Mouse (Mus musculus): Measurements from ENCODE around the gene Nup205. TPM values are rescaled to one million over a fixed set of nuclear protein-coding genes. Genes with fewer than 3 reads are reported as not detected.

Nup205 gene
- polyA plus RNA-seq, 1 experiment from 2014 or later: 48.8 TPM

DNA sequence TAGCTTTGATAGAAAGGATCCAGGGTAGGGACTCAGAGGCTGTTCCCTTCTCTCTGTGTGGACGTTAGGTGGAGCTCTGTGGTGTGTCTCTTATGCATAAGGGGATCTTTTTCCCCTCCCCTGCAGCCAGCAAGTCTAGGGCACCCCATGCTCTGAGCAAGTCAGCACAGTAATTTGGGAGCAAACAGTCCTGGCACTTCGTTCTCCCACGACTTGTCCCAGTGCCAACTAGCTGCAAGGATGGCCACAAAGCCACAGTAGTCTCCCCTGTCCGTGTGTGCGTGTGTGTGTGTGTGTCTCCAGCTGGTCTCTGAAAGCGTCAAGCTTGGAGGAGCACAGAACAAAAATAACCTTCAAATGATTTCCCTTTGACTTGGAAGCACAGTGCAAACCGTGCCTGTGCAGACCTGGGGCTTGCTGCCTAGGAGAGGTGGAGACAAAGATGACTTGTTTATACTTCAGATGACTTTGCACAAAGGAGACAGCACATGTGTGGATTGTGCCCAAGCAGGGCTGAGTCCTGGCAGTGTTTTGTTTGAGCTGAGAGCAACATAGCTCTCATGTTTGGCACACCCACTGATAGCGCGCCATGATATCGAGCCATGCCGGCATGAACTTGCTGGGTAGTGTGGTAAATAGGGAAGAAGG, 111.0 kb downstream of the Nup205 start:
- 58% methylated on average over 11 of the region's 11 CpGs for WGBS
- Histone ChIP-seq H3K36me3 (ENCODE audit: control insufficient read depth, insufficient read depth, low read length) (no peaks in the 10 kb centered on the region), H3K9me3 (ENCODE audit: control insufficient read depth, low read length) (no peaks in the 10 kb centered on the region), H3K27ac (ENCODE audit: low read depth) (no peak overlapping the region), H3K4me1 (replicated peaks; ENCODE audit: control insufficient read depth, insufficient read depth, low read length) (peaks cover 8% of the 10 kb centered on the region; the same call in 1 of the 2 replicates), H3K4me3 (ENCODE audit: low read depth, low read length) (no peak overlapping the region), H3K4me2 (ENCODE audit: low read length) (no peak overlapping the region), H3K27me3 (replicated peaks; ENCODE audit: control insufficient read depth, insufficient read depth, low read length) (no peaks in the 10 kb centered on the region), H3K9ac (ENCODE audit: low read length) (no peak overlapping the region)
- DNase-seq (ENCODE audit: low spot score) (no peak), ATAC-seq (replicated peaks; ENCODE audit: low FRiP score, low TSS enrichment, low read depth) (no peak)

GRCm38 (mm10) chr6:35288920-35289319, 111.7 kb downstream of the Nup205 start:
- peaks cover 8% of the 10 kb centered on the region; the same call in 1 of the 2 replicates for H3K4me1 ChIP-seq (replicated peaks; ENCODE audit: control insufficient read depth, insufficient read depth, low read length)
- 73% methylated on average over 7 of the region's 7 CpGs for whole genome bisulfite sequencing

DNA sequence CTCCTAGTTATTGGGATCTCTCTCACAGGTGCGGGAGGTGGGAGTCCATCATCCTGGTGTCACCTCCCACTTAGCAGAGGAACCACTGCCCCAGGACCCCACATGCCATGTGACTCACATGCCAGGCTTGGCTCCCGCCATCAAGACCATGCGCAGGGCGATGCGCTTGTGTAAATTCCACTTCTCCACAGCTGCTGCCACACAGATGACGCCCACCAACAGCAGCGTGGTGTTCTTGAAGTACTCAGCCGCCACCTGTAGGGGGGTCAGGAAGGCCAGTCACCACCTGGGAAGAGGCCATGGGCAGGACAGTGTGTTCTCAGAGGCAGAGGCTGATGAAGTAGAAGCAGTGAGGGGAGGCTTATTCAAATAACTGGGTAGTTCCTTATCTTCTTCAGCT, 112.5 kb downstream of the Nup205 start:
- Histone ChIP-seq H3K27ac (ENCODE audit: low read depth) (no peak overlapping the region), H3K4me1 (replicated peaks; ENCODE audit: control insufficient read depth, insufficient read depth, low read length) (peaks cover 8% of the 10 kb centered on the region; the same call in 1 of the 2 replicates), H3K27me3 (replicated peaks; ENCODE audit: control insufficient read depth, insufficient read depth, low read length) (no peaks in the 10 kb centered on the region), H3K4me2 (ENCODE audit: low read length) (no peak overlapping the region), H3K9ac (ENCODE audit: low read length) (no peak overlapping the region), H3K4me3 (ENCODE audit: low read depth, low read length) (no peak overlapping the region), H3K36me3 (ENCODE audit: control insufficient read depth, insufficient read depth, low read length) (no peaks in the 10 kb centered on the region), H3K9me3 (ENCODE audit: control insufficient read depth, low read length) (no peaks in the 10 kb centered on the region)
- DNase-seq (ENCODE audit: low spot score): no peak
- no peak for ATAC-seq (replicated peaks; ENCODE audit: low FRiP score, low TSS enrichment, low read depth)
- WGBS: 91% methylated on average over 8 of the region's 8 CpGs

More at GRCm38 (mm10) chr6:35288920-35289319, 111.7 kb downstream of the Nup205 start:
- no peak overlapping the region for H3K9ac ChIP-seq (ENCODE audit: low read length)
- H3K36me3 ChIP-seq (ENCODE audit: control insufficient read depth, insufficient read depth, low read length): no peaks in the 10 kb centered on the region
- no peak overlapping the region for H3K4me2 ChIP-seq (ENCODE audit: low read length)
- no peak for DNase-seq (ENCODE audit: low spot score)
- no peaks in the 10 kb centered on the region for H3K9me3 ChIP-seq (ENCODE audit: control insufficient read depth, low read length)
- ATAC-seq (replicated peaks; ENCODE audit: low FRiP score, low TSS enrichment, low read depth): no peak
- H3K27me3 ChIP-seq (replicated peaks; ENCODE audit: control insufficient read depth, insufficient read depth, low read length): no peaks in the 10 kb centered on the region
- H3K27ac ChIP-seq (ENCODE audit: low read depth): no peak overlapping the region
- H3K4me3 ChIP-seq (ENCODE audit: low read depth, low read length): no peak overlapping the region

GRCm38 (mm10) chr6:35294964-35295363, 117.7 kb downstream of the Nup205 start:
- Histone ChIP-seq H3K4me3 (ENCODE audit: low read depth, low read length) (no peak overlapping the region), H3K4me1 (replicated peaks; ENCODE audit: control insufficient read depth, insufficient read depth, low read length) (no peaks in the 10 kb centered on the region), H3K4me2 (ENCODE audit: low read length) (no peak overlapping the region), H3K9me3 (ENCODE audit: control insufficient read depth, low read length) (no peaks in the 10 kb centered on the region), H3K27ac (ENCODE audit: low read depth) (no peak overlapping the region), H3K36me3 (ENCODE audit: control insufficient read depth, insufficient read depth, low read length) (no peaks in the 10 kb centered on the region), H3K27me3 (replicated peaks; ENCODE audit: control insufficient read depth, insufficient read depth, low read length) (no peaks in the 10 kb centered on the region), H3K9ac (ENCODE audit: low read length) (no peak overlapping the region)
- 91% methylated on average over 2 of the region's 2 CpGs for WGBS
- no peak for DNase-seq (ENCODE audit: low spot score)
- ATAC-seq (replicated peaks; ENCODE audit: low FRiP score, low TSS enrichment, low read depth): no peak

DNA sequence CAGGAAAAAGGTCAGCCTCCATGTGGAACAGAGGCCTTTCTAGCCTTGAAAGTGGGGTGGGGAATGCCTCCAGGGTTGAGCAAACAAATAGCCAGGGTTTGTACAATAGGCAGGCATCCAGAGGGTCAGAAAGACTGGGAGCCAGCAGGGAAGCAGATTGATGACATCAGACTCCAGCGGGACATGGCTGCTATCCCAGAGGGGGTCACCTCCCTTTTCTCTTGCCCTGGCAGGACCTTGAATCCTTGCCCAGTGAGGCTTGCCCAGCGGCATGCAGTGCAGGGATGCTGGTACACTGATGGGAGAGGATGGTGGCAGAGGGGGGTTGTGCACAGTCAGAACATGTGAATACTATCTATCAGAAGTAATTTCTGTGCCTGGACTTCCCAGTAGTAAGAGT, 119.8 kb downstream of the Nup205 start:
- ATAC-seq (replicated peaks; ENCODE audit: low FRiP score, low TSS enrichment, low read depth): no peak
- H3K4me2 ChIP-seq (ENCODE audit: low read length): no peak overlapping the region
- no peaks in the 10 kb centered on the region for H3K9me3 ChIP-seq (ENCODE audit: control insufficient read depth, low read length)
- H3K36me3 ChIP-seq (ENCODE audit: control insufficient read depth, insufficient read depth, low read length): no peaks in the 10 kb centered on the region
- no peaks in the 10 kb centered on the region for H3K4me1 ChIP-seq (replicated peaks; ENCODE audit: control insufficient read depth, insufficient read depth, low read length)
- no peak overlapping the region for H3K4me3 ChIP-seq (ENCODE audit: low read depth, low read length)
- WGBS: 53% methylated on average over 2 of the region's 2 CpGs
- H3K9ac ChIP-seq (ENCODE audit: low read length): no peak overlapping the region
- no peaks in the 10 kb centered on the region for H3K27me3 ChIP-seq (replicated peaks; ENCODE audit: control insufficient read depth, insufficient read depth, low read length)
- no peak for DNase-seq (ENCODE audit: low spot score)
- H3K27ac ChIP-seq (ENCODE audit: low read depth): no peak overlapping the region

Other genes with a start within 250 kb of the Nup205 start
- gene Slc23a4, start 189.0 kb upstream of the Nup205 start, polyA plus RNA-seq (2014; fragmentation: Nextera tagmentation; extraction: Ambion mirVana): 6.3 and 7.1 TPM in 2 replicates
- gene Cnot4, start 43.7 kb upstream of the Nup205 start, polyA plus RNA-seq (2014; fragmentation: Nextera tagmentation; extraction: Ambion mirVana): 28.7 and 30.5 TPM in 2 replicates
- gene Slc13a4, start 130.7 kb downstream of the Nup205 start, polyA plus RNA-seq (2014; fragmentation: Nextera tagmentation; extraction: Ambion mirVana): 0.65 and 0.97 TPM in 2 replicates
- 2.1 and 2.2 TPM in 2 replicates for gene Fam180a, start 148.7 kb downstream of the Nup205 start, polyA plus RNA-seq (2014; fragmentation: Nextera tagmentation; extraction: Ambion mirVana)

All from intestine, embryonic 14.5 days (tissue).